Mouse (Mus musculus) spleen, adult 2 months (tissue): Measurements from ENCODE around the gene Taf1. TPM values are rescaled to one million over a fixed set of nuclear protein-coding genes. Genes with fewer than 3 reads are reported as not detected.

Experiments used
- DNase-seq, 2 experiments: peaks; one replicate each; pipeline versions ENCODE4 v3.0.0 to v3.0.0-alpha.2; 2012 to 2021; ENCODE audit warnings: low spot score in 2 of 2, low read depth in 1 of 2
- H3K27ac ChIP-seq: fragments of 200-500 bp; 2 replicates; pipeline ENCODE4 v1.5.1; 2012; ENCODE audit warnings: low read length, inconsistent platforms; ENCODE audit not compliant: insufficient read depth
- H3K27me3 ChIP-seq: fragments of 200-500 bp; 2 replicates; pipeline ENCODE4 v1.6.1; 2012; ENCODE audit warnings: mild to moderate bottlenecking, moderate library complexity, low read length, inconsistent platforms; ENCODE audit not compliant: control insufficient read depth, insufficient read depth
- H3K36me3 ChIP-seq: fragments of 200-500 bp; 2 replicates; pipeline ENCODE4 v1.6.1; 2012; ENCODE audit warnings: mild to moderate bottlenecking, low read length, inconsistent platforms; ENCODE audit not compliant: control insufficient read depth, insufficient read depth
- H3K4me1 ChIP-seq: fragments of 200-500 bp; 2 replicates; pipeline ENCODE4 v1.6.1; 2011; ENCODE audit warnings: inconsistent platforms; ENCODE audit not compliant: control insufficient read depth, insufficient read depth, insufficient read length
- H3K4me3 ChIP-seq: fragments of 200-500 bp; 2 replicates; pipeline ENCODE4 v1.5.1; 2011; ENCODE audit warnings: mild to moderate bottlenecking, inconsistent platforms; ENCODE audit not compliant: insufficient read depth, insufficient read length; ENCODE audit errors: extremely low read depth
- CTCF ChIP-seq: fragments of 200-500 bp; IDR thresholded peaks from 2 replicates; pipeline ENCODE4 v1.5.1; 2011; ENCODE audit warnings: mild to moderate bottlenecking, inconsistent platforms; ENCODE audit not compliant: insufficient read depth, insufficient read length, insufficient replicate concordance; ENCODE audit errors: extremely low read depth
- POLR2A ChIP-seq: fragments of 200-500 bp; IDR thresholded peaks from 2 replicates; pipeline ENCODE4 v1.6.1; 2011; ENCODE audit warnings: low read depth, low read length, inconsistent platforms
- WGBS: fragments of 180-500 bp; shearing (Covaris S2); methylation state at CpG from one replicate; pipeline ENCODE4 v1.1.7; 2018; 5-methylcytosine and 5-hydroxymethylcytosine counted together
- polyA plus RNA-seq: library from polyadenylated mRNA; depleted of rRNA; stranded (reverse); fragments of >200 nt; gene quantifications from 2 replicates; pipeline ENCODE4 v1.2.3, GENCODE M21; 2012; rRNA removed

Gene Taf1
- polyA plus RNA-seq, 1 experiment: 3.0 TPM

DNA sequence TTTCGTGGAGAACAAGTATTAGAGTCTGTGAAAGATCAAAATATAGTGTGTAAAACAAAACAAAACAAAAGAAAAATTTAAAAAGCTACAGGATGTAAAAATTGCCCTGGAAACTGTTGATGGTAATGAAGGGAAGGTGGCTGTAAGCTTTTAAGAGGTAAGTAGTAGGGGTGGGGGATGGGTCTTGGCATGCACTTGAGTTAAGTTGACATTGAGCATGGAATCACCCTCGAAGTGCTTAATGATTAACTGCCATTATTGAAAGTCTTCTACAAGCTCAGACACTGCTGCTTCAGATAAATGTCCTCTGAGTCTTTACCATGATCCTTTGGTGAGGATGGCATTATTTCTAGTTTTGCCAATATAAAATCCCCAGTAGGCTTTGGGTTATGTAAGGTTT is 112.8 kb downstream of the Taf1 start:
- Histone ChIP-seq H3K4me1 (peaks cover 2% of the 10 kb centered on the region; the same call in 1 of the 2 replicates), H3K27ac (no peak overlapping the region), H3K36me3 (peaks cover 2% of the 10 kb centered on the region; the same call in 1 of the 2 replicates), H3K4me3 (no peak overlapping the region), H3K27me3 (no peaks in the 10 kb centered on the region)
- TF ChIP-seq POLR2A (no peak), CTCF (no peak)
- DNase-seq: no peak
- WGBS: 64% methylated on average over 2 of the region's 2 CpGs

- no peak for DNase-seq
- WGBS: 86% methylated on average over 5 of the region's 5 CpGs
- Histone ChIP-seq H3K27ac (no peak overlapping the region), H3K36me3 (peaks cover 5% of the 10 kb centered on the region; the same call in 1 of the 2 replicates), H3K4me3 (no peak overlapping the region), H3K27me3 (no peaks in the 10 kb centered on the region), H3K4me1 (peaks cover 2% of the 10 kb centered on the region; the same call in 1 of the 2 replicates)
- TF ChIP-seq CTCF (no peak), POLR2A (no peak)
These were observed 114.1 kb downstream of the Taf1 start for GRCm38 (mm10) chrX:101646621-101647020.

Other genes starting within 250 kb of the Taf1 start
- 0.14 and 0.21 TPM in 2 replicates for gene Nlgn3, start 233.6 kb upstream of the Taf1 start, polyA plus RNA-seq
- 2.8 and 4.2 TPM in 2 replicates for gene Gjb1, start 156.4 kb upstream of the Taf1 start, polyA plus RNA-seq
- 15.9 and 16.3 TPM in 2 replicates for gene Zmym3, start 111.9 kb upstream of the Taf1 start, polyA plus RNA-seq
- 66.2 and 66.3 TPM in 2 replicates for gene Nono, start 103.4 kb upstream of the Taf1 start, polyA plus RNA-seq
- 0.14 and 0.54 TPM in 2 replicates for gene Itgb1bp2, start 83.6 kb upstream of the Taf1 start, polyA plus RNA-seq
- 54.3 and 63.7 TPM in 2 replicates for gene Ogt, start 107.3 kb downstream of the Taf1 start, polyA plus RNA-seq
- gene Cxcr3, start 201.5 kb downstream of the Taf1 start, polyA plus RNA-seq: 36.2 and 42.0 TPM in 2 replicates